Mouse (Mus musculus): ENCODE measurements around the gene Ush2a.

Gene Ush2a

DNA sequence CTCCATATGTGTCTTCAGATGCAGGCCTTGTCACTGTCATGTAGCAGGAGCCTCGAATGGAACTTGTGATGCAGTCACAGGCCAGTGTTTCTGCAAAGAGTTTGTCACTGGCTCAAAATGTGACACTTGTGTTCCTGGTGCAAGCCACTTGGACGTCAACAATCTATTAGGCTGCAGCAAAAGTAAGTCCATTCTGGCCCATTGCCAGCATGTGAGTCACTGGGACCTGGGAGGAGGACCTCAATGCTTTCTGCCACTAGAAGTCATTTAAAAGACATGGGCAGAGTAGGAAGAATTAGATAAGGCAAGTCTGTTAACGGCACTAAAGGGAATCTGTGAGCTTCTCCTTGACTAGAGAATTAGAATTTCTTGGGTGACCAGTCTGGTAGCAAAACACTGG lies 168.9 kb downstream of the Ush2a start:
- Histone ChIP-seq H3K36me3 (ENCODE audit: control insufficient read depth, insufficient read depth, low read length, poor library complexity, severe bottlenecking) (no peaks in the 10 kb centered on the region), H3K27me3 (ENCODE audit: control insufficient read depth, insufficient read depth, low read length, poor library complexity, severe bottlenecking) (no peaks in the 10 kb centered on the region)
- no peak for DNase-seq (ENCODE audit: low read depth, low spot score)

DNA sequence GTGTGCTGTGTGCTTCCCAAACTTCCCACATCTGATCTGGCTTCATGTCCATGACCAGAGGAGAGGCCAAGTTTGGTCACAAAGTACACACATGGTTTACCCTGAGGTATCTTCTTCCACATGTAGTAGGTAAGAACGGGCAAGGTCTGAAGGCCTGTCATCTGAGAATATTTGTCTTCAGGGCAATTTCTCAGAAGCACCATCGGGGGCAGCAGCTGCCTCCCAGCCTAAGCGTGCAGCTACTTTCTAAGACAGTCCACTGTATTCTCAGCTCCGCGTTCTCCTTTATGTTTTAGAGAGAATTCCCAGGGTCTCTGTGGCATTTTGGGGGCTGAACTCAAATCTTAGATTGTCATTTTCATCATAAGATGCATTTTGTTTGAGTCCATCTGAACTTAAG lies 186.1 kb downstream of the Ush2a start:
- Histone ChIP-seq H3K27me3 (ENCODE audit: control insufficient read depth, insufficient read depth, low read length, poor library complexity, severe bottlenecking) (no peaks in the 10 kb centered on the region), H3K36me3 (ENCODE audit: control insufficient read depth, insufficient read depth, low read length, poor library complexity, severe bottlenecking) (no peaks in the 10 kb centered on the region)
- DNase-seq (ENCODE audit: low read depth, low spot score) = no peak

DNA sequence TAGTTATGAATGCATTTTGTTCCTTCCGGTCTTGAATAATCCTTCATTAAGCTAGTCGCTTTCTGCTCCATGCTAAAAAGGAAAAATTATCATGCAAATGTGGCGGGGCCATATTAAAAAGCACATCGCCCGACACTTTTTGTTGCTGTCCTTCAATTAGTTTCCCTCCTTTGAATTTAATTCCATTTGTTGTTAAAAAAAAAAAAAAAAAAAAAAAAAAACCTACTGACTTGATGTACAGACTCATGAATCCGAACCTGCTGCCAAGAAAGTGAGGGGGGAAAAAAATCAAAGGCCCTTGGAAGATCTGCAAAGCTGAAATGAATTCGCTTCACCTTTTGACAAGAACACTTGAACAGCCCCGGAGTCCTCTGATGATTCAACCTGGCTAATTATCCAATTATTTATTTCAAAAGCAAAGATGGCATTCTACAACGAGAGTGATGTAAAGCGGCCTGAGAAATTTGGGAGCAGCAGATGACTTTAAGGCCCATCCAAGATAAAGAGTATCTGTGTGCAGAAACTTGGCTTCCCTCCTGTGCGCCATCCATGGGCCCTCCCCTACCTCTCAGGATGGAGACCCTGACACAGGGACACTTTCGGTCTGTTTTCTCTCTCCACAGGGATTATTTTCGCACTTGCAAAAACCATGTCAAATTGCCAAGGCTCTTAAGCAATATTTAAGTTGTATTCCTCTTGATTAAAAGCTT lies 194.8 kb downstream of the Ush2a start:
- Histone ChIP-seq H3K27me3 (ENCODE audit: control insufficient read depth, insufficient read depth, low read length, poor library complexity, severe bottlenecking) (no peaks in the 10 kb centered on the region), H3K36me3 (ENCODE audit: control insufficient read depth, insufficient read depth, low read length, poor library complexity, severe bottlenecking) (no peaks in the 10 kb centered on the region)
- no peak for DNase-seq (ENCODE audit: low read depth, low spot score)

DNA sequence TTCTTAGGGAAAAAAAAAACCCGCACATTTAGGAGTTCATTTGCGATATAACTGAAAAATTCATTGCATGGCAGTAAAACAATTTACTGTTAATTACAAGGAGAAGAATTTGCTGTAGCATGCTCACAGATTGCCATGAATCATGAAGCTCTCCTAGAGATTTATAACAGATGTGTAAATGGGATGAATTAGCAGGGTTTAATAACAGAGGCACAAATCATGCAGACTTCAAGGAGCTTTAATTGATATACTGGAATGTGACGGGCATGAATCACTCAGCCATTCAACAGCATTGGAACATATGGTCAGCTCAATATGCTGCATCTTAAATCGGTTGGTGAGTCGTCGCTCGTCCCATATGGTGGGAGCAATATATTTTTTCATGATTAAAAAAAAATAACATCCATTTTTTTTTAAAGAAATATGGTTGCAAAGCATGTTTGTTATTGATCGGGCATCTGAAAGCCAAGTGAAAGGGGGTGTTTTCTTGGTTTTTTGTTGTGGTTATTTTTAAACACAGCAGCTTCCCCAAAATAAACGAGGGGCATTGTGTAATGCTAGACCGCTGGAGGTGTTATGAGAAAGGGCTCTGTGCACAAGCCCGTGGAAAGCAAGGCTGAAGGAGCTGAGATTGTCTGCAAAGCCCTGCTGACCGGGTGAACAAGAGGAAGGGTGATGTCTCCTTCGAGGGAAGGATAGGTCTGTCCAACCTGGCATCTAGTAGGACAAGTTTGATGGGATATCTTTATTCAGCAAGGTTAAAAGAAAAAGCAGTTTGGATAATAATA lies 195.6 kb downstream of the Ush2a start:
- no peak for DNase-seq (ENCODE audit: low read depth, low spot score)
- Histone ChIP-seq H3K27me3 (ENCODE audit: control insufficient read depth, insufficient read depth, low read length, poor library complexity, severe bottlenecking) (no peaks in the 10 kb centered on the region), H3K36me3 (ENCODE audit: control insufficient read depth, insufficient read depth, low read length, poor library complexity, severe bottlenecking) (no peaks in the 10 kb centered on the region)

DNA sequence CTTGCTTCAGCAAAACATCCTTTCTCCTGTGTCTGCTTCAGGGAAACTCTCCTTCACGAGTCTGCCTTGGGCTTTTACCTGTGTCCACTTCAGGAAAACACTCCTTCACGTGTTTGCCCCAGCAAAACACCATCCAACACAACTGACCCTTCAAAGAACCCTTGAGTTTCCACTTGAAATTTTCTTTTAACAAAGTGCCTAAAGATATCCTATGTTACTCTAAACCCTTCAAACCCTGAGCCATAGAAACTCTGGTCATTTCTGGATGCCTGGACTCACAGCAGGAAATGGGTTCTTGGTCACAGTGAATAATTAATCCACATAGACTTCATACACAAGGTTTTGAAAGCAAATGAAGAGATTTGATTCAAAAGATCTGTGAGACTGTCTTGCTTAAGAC lies 199.4 kb downstream of the Ush2a start:
- Histone ChIP-seq H3K36me3 (ENCODE audit: control insufficient read depth, insufficient read depth, low read length, poor library complexity, severe bottlenecking) (no peaks in the 10 kb centered on the region), H3K27me3 (ENCODE audit: control insufficient read depth, insufficient read depth, low read length, poor library complexity, severe bottlenecking) (no peaks in the 10 kb centered on the region)
- no peak for DNase-seq (ENCODE audit: low read depth, low spot score)

DNA sequence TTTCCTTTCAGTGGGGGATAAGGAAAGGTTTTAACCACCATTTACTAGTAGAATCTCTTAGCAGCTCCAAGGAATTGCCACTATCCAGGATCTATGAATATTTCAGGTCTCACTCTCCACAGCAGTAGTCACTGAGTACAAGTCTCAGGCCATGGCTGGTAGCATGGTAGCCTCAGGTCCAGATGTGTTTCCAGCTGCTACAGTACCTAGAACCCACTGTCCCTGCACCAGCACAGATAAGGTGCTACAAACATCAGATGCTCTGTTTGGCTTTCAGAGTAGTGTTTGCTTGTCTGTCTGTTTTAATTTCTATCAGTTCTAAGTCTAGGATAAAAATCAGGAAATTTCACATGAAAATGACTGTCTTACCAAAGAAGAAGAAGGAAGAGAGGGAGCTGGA lies 202.8 kb downstream of the Ush2a start:
- DNase-seq (ENCODE audit: low read depth, low spot score) = no peak
- H3K27me3 ChIP-seq (ENCODE audit: control insufficient read depth, insufficient read depth, low read length, poor library complexity, severe bottlenecking) = no peaks in the 10 kb centered on the region
- no peaks in the 10 kb centered on the region for H3K36me3 ChIP-seq (ENCODE audit: control insufficient read depth, insufficient read depth, low read length, poor library complexity, severe bottlenecking)

DNA sequence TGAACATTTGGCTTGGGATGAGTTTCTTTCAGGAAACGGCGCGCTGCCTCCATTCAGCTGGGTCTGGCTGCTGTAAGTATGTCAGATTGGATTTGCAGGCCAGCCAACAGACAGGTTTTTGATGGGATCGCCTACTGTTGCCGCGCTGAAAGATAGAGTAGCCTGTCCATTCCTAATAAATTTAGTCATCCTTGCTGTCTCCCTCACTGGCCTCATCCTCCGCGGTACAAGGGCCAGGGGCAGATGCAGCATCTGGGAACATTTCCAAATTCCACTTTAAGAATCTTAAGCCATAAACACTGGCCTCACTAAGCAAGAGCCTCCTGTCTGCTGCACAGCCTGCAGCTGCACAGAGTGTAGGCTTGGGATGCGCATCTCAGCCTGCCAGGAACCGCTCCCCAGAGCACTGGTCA lies 206.6 kb downstream of the Ush2a start:
- DNase-seq (ENCODE audit: low read depth, low spot score) = no peak
- no peaks in the 10 kb centered on the region for H3K36me3 ChIP-seq (ENCODE audit: control insufficient read depth, insufficient read depth, low read length, poor library complexity, severe bottlenecking)
- no peaks in the 10 kb centered on the region for H3K27me3 ChIP-seq (ENCODE audit: control insufficient read depth, insufficient read depth, low read length, poor library complexity, severe bottlenecking)

DNA sequence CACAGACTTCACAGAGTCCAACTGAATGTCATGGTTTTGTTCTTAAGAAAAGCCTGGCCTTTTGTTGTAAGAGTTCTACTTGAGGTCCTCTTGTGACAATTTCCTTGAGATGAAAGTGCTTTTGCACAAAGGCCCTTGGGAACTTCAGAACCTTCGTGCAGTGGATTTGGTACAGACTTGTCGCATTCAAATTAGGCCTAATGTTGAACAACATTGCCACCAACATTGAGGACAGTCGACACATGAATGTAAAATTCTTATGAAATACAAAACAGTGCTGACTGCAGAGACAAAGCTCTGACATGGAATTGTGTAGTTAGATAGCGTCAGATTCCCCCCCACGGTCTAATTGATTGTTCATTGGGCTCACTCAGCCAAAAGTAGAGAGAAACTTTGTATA lies 243.1 kb downstream of the Ush2a start:
- Histone ChIP-seq H3K27me3 (ENCODE audit: control insufficient read depth, insufficient read depth, low read length, poor library complexity, severe bottlenecking) (no peaks in the 10 kb centered on the region), H3K36me3 (ENCODE audit: control insufficient read depth, insufficient read depth, low read length, poor library complexity, severe bottlenecking) (no peaks in the 10 kb centered on the region)
- DNase-seq (ENCODE audit: low read depth, low spot score) = no peak

DNA sequence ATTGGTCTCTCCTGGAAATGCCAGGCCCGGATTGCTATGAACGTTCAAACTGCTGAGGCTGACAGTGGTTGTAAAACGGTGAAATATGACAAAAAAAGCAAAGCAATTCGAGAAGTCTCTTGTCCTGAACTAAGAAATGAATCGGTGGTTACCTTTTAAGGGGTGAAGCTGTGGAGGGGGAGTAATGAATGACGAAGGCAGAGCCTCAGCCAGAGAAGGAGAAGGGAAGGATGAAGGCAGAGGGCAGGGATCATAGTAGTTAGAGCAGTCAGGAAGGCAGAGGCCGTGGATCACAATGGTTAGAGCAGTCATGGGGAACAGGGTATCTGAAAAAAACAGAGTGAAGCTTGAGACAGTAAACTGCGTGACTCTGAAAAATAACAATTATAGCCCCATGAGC lies 257.0 kb downstream of the Ush2a start:
- no peak for DNase-seq (ENCODE audit: low read depth, low spot score)
- H3K27me3 ChIP-seq (ENCODE audit: control insufficient read depth, insufficient read depth, low read length, poor library complexity, severe bottlenecking) = no peaks in the 10 kb centered on the region
- H3K36me3 ChIP-seq (ENCODE audit: control insufficient read depth, insufficient read depth, low read length, poor library complexity, severe bottlenecking) = no peaks in the 10 kb centered on the region

DNA sequence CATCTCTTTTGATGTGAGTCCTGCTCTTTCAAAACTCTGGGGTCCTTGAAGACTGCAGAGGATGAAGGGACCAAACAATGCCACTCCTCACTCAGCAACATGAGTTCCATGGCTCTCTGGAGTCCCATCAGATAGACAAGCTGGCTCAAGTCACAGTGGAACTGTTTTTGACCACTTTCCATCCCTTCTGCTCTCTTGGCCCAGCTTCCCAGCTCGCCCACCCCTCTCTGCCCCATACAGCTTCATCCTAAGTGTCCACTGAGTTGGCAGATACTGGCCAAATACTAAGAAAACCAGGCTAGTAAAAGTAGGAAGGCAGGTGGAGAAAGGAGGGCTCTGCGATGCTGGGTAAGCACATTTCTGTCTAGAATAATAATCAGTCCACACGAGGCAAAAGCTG lies 265.6 kb downstream of the Ush2a start:
- H3K36me3 ChIP-seq (ENCODE audit: control insufficient read depth, insufficient read depth, low read length, poor library complexity, severe bottlenecking) = no peaks in the 10 kb centered on the region
- no peak for DNase-seq (ENCODE audit: low read depth, low spot score)
- no peaks in the 10 kb centered on the region for H3K27me3 ChIP-seq (ENCODE audit: control insufficient read depth, insufficient read depth, low read length, poor library complexity, severe bottlenecking)

DNA sequence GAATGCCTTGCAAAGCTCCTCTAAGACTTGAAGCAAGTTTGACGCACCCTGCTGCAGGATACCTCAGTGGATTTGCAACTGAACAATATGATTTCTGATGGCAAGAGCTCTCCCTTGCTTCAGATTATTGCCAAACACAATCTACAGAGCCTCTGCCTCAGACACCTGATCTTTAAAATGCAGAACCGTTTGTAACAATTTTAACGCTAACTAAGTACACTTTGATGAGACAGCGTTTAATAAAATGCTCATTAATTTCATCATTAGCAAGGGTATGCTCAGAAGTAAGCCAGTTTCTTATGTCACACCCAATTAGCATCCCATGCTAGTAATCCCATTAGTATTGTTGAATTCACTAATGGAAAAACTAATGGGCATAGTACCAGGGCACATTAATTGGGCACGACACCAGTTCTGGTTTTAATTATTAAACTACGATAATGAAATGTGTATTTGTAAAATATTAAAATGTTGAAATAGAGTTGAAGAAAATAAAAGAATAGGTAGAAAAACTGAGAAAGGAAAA lies 267.8 kb downstream of the Ush2a start:
- H3K36me3 ChIP-seq (ENCODE audit: control insufficient read depth, insufficient read depth, low read length, poor library complexity, severe bottlenecking) = no peaks in the 10 kb centered on the region
- no peak for DNase-seq (ENCODE audit: low read depth, low spot score)
- no peaks in the 10 kb centered on the region for H3K27me3 ChIP-seq (ENCODE audit: control insufficient read depth, insufficient read depth, low read length, poor library complexity, severe bottlenecking)

DNA sequence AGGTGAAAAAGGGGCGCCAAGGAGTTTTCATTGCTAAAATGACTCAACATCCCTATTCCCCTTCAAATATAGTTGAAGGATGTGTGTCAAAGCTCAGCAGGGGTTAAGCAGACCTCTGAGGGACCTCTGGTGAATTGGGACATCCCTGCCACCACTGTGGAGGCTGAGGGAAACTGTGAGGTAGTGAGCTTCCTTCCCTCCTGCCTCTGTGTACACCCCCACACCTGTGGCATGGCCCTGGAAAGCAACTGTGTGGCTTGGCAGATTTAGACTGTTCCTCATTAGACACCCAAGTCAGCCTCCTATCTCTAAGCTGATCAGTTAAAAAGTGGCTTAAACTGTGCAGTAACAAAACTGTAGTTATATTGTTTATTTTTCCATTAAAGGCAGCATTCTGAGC lies 275.2 kb downstream of the Ush2a start:
- DNase-seq (ENCODE audit: low read depth, low spot score) = no peak
- no peaks in the 10 kb centered on the region for H3K36me3 ChIP-seq (ENCODE audit: control insufficient read depth, insufficient read depth, low read length, poor library complexity, severe bottlenecking)
- no peaks in the 10 kb centered on the region for H3K27me3 ChIP-seq (ENCODE audit: control insufficient read depth, insufficient read depth, low read length, poor library complexity, severe bottlenecking)

DNA sequence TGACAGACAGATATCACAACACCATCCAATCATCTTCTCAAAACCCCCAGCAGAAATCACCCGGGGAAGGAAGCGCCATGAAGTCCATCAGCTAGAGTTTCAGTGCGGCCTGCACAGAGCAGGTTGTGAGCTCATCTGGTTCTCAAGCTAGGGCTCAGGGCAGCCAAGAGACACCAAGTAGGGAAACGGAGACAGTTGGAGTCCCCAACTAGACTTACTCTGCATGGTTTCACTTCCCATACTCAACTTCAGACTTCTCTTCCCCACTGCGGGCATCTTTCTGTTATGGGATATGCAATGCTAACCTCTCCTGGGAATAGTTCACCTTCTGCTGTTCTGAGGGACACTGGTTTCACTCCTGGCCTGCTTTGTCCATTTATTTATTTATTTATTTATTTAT lies 277.8 kb downstream of the Ush2a start:
- DNase-seq (ENCODE audit: low read depth, low spot score) = no peak
- H3K36me3 ChIP-seq (ENCODE audit: control insufficient read depth, insufficient read depth, low read length, poor library complexity, severe bottlenecking) = no peaks in the 10 kb centered on the region
- H3K27me3 ChIP-seq (ENCODE audit: control insufficient read depth, insufficient read depth, low read length, poor library complexity, severe bottlenecking) = no peaks in the 10 kb centered on the region

DNA sequence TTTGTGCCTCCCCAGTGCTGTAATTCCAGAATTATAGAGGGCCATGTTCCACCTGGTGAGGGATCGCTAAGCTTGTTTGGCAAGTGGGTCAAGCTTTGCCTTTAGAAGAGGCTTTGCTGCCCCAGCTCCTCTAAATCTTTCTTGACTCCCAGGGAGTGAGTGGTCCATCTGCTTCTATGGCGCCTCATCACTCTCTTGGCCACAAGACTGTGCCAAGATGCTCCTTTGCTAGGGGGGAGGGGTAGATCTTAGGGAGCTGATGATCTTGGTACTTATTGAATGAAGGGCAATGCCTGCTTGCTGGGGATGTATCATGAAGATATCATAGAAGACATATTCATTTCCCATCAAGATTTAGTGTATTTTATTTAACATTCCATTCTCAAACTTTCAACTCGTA lies 279.7 kb downstream of the Ush2a start:
- no peak for DNase-seq (ENCODE audit: low read depth, low spot score)
- Histone ChIP-seq H3K36me3 (ENCODE audit: control insufficient read depth, insufficient read depth, low read length, poor library complexity, severe bottlenecking) (no peaks in the 10 kb centered on the region), H3K27me3 (ENCODE audit: control insufficient read depth, insufficient read depth, low read length, poor library complexity, severe bottlenecking) (no peaks in the 10 kb centered on the region)

DNA sequence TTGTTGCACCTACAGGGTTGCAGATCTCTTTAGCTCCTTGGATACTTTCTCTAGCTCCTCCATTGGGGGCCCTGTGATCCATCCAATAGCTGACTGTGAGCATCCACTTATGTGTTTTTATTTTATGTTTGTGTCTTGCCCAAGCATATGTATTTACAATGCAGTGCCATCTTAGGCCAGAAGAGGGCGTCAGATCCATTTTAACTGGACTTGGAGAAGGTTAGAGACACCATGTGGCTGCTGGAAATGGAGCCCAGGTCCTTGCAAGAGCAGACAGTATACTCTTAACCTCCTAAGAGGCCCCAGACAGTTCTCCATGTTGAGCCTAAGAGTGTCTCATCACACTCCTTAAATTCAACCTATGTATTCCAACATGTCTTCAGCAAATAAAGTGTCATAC lies 281.5 kb downstream of the Ush2a start:
- no peaks in the 10 kb centered on the region for H3K27me3 ChIP-seq (ENCODE audit: control insufficient read depth, insufficient read depth, low read length, poor library complexity, severe bottlenecking)
- H3K36me3 ChIP-seq (ENCODE audit: control insufficient read depth, insufficient read depth, low read length, poor library complexity, severe bottlenecking) = no peaks in the 10 kb centered on the region
- no peak for DNase-seq (ENCODE audit: low read depth, low spot score)

Data from splenic B cell, adult 2 months (primary cell).